Mouse (Mus musculus): ENCODE data around the gene Islr. TPM values are rescaled to one million over a fixed set of nuclear protein-coding genes. Genes with fewer than 3 reads are reported as not detected.
A peak's percentile ranks its signal among the peaks of the same experiment; 100 is the strongest.
"Not testable (repeated sequence)": the region's sequence is repeated elsewhere in the genome, so short reads cannot be mapped to it uniquely, and the experiment has no call there.

Gene Islr
- 10 to 100 TPM; 15.8 to 16.2 TPM for total RNA-seq (2021)
- long read RNA-seq, experiment 1, transcript Islr-201 (2 exons, 2,223 nt): minor isoform, 8 of 25 reads
- long read RNA-seq, experiment 1, transcript Islr-202 (2 exons, 2,076 nt): major isoform, 12 of 25 reads
- long read RNA-seq, experiment 1, partial matches to known transcripts: 0 of 25 reads
- long read RNA-seq, experiment 1, other reads (novel, unspliced or antisense): 5 of 25 reads
- long read RNA-seq, experiment 2, transcript Islr-202 (2 exons, 2,076 nt): major isoform, 27 of 44 reads
- long read RNA-seq, experiment 2, transcript Islr-201 (2 exons, 2,223 nt): minor isoform, 5 of 44 reads
- long read RNA-seq, experiment 2, partial matches to known transcripts: 0 of 44 reads
- long read RNA-seq, experiment 2, other reads (novel, unspliced or antisense): 12 of 44 reads

DNA sequence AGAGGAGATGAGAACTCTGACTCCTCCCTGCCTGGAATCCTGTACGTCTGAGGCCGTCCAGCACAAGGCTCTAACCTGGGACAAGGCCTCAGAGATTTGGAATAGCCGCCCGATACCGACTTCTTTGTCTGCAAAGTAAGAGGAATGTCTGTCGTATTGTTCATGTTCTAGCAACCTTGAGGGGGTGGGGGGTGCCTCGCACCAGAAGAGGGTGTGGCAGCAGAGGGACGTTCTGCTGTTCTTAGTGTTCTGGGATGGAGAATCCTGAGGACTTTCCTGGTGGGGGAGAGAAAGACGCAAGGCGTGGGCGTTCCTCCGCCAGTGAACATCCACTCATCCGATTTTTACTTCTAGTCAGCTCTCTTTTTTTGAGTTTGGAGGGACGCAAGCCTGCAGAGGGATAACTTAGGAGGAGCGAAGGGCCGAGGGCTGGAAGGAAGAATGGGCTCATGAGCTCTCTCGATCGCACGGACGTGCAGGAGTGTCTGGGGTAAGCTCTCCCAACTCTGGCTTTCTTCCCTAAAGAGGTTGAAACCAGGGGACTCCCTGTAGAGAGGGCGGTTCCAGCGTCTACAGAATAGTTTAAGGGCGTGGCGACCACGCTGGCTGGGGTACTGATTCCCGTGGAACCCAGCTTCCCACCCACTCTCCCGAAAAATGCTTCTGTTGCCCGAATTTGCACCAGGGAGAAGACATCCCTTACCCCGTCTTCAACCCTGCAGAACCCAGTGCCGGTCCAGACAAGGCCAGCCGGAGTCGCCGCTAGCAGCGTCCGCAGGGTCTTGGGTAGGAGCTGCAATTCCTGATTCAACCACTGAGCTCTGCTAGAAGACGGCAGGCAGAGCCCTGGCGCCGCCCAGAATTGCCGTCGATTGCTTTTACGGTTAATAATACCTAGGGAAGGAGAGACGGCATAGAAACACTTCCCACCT is at the start of gene Islr, which contains the start of gene Islr2:
Islr (minus strand) TSS at position 791 of the 932 bp plus-strand sequence.
Islr2 (minus strand) TSS at position 804 of the 932 bp plus-strand sequence.
- peak; percentile 63 to 64 for DNase-seq (ENCODE audit: low spot score in 2 of 2)

DNA sequence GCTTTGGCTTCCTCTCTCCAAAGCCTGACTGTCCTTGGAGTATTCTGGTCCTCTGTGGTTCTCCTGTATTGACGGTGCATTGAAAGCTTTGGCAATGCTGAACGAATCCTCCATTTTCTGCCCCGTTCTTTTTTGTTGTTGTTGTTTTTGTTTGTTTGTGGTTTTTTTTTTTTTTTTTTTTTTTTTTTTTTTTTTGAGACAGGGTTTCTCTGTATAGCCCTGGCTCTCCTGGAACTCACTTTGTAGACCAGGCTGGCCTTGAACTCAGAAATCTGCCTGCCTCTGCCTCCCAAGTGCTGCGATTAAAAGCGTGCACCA is 49.7 kb upstream of the Islr start:
- DNase-seq (ENCODE audit: low spot score in 2 of 2); intact Hi-C loops (cut with DNase I): not testable (repeated sequence)

More for the DNA sequence above, at the start of gene Islr, which contains the start of gene Islr2:
- intact Hi-C loops (cut with DNase I): loop anchor here (2.0 to 5.0 kb wide), 3 partner anchors 91 to 165 kb away; no protein-coding TSS in a partner anchor

DNA sequence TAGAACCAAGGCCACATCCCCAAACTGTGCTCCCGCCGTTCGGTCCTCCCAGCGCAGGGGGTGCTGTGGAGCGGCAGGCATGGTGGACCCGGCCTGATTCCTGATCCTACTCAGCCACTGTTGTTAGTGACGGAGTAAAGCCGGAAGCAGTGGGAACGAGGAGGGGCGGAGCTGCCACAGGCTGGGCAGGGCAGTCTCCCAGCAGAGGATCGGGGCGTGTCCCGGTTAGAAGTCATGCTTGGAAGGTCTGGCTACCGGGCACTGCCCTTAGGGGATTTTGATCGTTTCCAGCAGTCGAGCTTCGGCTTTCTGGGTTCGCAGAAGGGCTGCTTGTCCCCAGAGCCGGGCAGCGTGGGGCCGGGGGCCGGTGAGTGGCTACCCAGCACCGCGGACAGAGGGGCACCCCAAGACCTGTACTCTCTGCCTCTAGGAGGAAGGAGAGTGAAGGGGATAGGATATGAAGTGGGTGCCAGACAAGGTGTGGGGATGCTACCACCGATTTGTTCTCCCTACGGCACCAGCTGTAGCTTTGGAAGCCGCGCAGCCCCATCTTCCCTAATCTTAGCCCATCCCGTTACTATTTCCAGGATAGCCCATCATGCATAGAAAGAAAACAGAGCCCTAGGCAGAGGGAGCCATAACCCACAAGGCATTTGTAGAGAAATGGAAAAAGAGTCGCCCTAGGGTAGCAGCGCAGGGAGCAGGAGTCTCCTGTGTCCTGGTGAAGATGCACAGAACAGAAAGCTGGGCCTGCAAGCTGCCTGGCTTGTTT is 49.1 kb upstream of the Islr start, which contains the start of gene Stoml1:
Stoml1 (plus strand) TSS at position 132 of the 772 bp plus-strand sequence.
- DNase-seq (ENCODE audit: low spot score in 2 of 2): peak; percentile 93 to 94
- intact Hi-C loops (cut with DNase I): no loop called here

DNA sequence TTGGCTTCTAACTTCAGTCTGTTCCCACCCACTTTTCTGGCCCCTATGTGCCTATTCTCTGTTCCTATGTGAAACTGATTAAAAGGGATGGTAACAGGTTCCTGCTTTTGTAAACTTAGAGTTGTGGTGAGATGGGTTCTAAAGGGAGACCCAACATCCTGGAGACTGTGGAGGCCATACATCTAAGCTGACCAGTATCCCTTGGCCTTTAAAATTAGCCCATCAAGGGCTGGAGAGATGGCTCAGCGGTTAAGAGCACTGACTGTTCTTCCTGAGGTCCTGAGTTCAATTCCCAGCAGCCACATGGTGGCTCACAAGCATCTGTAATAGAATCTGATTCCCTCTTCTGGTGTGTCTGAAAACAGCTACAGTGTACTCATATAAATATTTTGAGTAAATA is 46.6 kb upstream of the Islr start:
- intact Hi-C loops (cut with DNase I): not testable (repeated sequence)

DNA sequence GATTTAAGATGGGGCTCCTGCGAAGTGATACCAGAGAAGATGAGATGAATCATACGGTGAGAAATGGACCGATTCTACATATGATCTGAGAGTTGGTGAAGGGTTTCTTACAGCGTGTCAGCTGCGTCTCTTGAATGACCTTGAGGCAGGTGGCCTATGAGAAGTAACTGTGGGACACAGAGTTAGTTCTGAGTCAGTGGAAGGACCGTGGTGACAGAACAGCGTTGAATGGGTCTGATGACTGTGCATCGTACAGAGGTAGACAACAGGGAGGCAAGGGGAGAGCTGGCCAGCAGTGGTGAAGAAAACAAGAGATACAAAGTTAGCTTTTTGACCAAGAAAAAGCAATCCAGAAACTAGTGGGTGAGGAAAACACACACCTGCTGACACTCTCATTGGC is 46.2 kb upstream of the Islr start:
- DNase-seq (ENCODE audit: low spot score in 2 of 2): no peak
- intact Hi-C loops (cut with DNase I): no loop called here

More for the DNA sequence above, 46.6 kb upstream of the Islr start:
- DNase-seq (ENCODE audit: low spot score in 2 of 2): not testable (repeated sequence)

DNA sequence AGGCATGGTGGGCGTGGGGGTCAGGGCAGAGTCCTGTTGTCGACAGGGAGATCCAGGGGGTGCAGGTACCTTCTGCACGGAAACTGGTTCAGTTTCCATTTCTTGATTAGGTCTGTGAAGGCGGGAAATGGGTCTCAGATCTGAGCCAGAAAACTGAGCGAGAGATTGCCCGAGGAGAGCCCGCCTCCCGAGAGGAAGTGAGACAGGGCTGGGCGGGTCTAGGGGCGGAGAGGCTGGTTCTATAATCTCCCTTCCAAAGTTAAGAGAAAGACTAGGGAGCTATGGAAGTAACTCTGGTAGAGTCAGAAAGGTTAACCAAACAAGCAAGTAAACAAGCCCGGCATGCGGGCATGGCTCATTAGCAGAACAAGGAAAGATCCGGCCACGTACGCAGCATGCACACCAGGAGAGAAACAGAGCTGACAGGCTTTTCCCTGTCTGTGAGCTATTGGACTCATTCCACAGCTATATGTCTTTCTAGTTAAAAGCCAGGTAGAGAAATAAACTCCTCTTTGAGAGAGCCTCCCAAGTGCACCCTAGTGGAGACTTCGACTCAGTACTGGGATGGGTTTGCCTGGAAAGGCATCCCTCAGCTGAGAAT is 45.6 kb upstream of the Islr start, which contains the start of gene Pml:
Pml (minus strand) TSS at position 195 of the 601 bp plus-strand sequence.
- intact Hi-C loops (cut with DNase I): no loop called here
- DNase-seq (ENCODE audit: low spot score in 2 of 2): peak; percentile 49 to 62

DNA sequence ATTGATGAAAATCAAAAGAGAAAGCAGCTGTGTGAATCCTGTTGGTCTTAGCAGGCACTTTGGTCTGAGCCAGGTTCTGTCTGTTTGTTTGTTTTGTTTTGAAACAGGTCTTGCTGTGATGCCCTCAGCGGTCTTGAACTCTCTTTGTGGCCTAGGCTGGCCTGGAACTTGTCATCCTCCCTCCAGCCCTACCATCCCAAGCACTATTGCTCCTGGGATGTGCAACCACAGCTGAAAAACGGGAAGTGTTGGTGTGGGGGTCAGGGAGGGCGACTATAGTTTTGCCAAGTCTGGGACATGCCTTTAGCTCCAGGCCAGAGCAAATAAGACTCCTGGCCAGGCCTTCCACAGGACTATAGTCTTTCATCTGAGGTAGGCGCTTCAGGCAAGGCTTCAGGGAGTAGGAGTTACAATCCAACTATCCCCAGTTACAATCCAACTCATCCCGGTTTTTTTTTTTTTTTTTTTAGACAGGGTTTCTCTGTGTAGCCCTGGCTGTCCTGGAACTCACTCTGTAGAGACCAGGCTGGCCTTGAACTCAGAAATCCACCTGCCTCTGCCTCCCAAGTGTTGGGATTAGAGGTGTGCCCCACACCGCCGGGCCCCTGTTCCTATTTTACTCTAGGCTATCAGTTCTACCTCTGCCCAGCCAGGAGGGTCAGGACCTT is 44.8 kb upstream of the Islr start:
- intact Hi-C loops (cut with DNase I): no loop called here
- DNase-seq (ENCODE audit: low spot score in 2 of 2): no peak

DNA sequence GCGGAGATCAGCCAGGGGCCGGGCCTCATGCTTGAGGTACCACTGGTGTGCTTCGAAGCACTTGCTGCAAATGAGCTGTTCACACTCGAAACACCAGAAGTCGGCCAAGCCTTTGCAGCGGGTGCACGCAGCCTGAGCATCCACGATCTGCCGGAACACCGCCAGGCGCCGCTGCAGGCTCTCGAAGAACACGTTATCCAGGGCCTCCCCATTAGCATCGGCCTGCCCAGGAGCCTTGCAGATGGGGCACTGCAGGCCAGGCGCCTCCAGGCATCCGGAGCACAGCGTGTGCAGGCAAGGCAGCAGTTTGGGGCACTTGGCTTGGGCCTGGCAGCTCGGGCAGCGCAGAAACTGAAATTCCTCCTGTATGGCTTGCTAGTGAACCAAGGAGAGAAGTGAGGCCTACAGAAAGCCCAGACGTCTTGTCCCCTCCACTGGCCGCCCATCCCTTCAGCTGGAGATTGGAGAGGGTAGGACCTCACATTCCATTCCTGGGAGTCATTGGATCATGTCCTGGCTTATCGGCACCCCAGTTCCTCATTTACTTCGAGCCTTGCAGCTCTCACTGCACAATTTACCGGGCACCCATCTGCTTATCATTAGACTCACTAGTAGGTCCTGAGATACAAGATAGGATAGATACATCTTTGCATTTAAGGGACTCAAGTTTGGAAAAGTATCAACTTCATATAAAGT is 43.1 kb upstream of the Islr start:
- intact Hi-C loops (cut with DNase I): no loop called here
- DNase-seq (ENCODE audit: low spot score in 2 of 2): peak; percentile 82 to 85

DNA sequence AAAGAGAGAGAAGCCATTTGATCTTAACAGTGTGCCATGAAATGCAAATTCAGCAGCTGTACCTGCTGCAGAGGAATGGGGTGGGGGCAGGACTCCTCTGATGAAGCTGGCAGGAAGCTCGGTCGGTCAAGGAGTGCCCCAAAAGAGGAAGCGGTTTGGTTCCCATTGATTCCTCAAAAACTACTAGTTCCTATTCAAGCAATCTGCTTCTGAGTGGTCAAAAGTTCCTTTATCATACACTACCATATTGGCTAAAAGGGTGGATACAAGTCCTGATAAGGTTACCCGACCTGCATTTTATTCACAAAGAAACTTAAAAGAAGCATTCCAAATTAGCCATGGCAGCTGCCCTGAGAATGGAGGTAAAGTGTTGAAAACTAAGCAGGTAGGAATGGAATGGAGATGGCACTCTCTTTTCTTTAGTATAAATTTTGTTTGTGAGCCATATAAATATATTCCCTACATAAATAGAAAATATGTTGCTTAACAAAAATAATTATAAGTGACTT is 42.0 kb upstream of the Islr start:
- DNase-seq (ENCODE audit: low spot score in 2 of 2): no peak
- intact Hi-C loops (cut with DNase I): no loop called here

DNA sequence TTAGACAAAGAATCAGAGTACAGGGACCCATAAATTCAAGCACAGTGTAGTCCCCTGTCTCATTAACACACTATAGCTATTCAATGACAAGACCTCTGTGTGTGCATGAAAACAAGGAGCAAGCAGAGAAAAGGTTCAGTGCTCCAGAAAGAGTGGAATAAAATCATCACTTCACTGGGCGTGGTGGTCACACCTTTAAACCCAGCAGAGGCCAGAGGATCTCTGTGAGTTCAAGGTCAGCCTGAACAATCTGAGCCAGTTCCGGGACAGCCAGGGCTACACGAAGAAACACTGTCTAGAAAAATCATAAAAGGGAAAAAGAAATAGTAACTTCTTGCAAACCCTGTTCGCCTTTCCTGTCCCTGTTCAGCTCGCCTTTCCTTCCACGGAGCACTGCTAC is 39.6 kb upstream of the Islr start:
- DNase-seq (ENCODE audit: low spot score in 2 of 2): no peak
- intact Hi-C loops (cut with DNase I): no loop called here

DNA sequence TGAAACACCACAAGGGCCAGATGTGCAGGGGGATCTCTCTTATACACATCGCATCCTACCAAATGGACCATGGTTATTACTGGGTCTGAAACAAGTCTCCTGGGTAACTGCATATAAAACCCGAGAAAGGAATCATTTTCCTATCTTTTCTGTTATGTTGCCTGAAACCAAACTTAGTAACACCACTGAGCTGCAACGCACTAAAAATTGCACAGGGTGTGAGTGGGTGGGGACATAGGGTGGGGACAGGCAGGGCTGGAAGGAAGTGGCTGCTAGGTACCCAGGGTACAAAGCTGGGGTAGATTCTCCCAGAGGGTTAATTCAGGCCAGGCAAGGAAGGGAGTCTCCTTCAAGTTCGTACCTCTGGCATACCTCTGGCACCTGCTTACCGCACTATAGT is 38.6 kb upstream of the Islr start:
- DNase-seq (ENCODE audit: low spot score in 2 of 2): peak in 1 of 2 experiments; percentile 49
- intact Hi-C loops (cut with DNase I): no loop called here

DNA sequence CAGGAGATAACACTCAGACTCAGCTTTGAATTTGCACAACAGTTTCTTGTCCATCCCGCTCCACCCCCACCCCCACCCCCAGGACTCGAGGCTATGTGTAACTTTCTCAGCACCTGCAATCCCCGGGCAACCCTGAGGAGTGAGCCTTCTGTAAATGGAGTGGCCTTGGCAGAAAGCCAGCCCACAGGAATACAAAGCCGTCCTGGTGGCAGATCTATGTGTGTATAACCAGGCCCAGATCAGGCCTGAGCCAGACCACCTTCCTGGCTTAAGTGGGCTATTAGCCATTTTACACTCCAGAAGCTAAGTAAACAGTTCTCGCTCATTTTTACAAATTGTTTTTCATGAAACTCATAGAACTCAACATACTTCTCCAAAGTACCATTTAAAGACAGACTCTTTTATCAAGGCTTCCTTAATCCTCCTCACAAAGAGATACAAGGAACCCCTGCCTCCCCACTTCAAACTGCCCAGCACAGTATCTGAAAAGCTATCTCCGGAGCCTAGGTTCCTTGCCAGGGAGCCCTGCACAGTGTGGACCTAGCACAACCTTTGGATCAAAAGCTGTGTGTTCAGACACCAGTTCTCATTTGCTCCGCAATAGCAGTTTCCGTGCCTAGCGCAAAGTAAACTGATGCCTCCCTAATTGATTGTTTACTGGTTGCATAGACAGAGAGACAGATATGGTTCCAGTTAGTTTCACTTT is 37.8 kb upstream of the Islr start:
- no peak for DNase-seq (ENCODE audit: low spot score in 2 of 2)
- intact Hi-C loops (cut with DNase I): no loop called here

DNA sequence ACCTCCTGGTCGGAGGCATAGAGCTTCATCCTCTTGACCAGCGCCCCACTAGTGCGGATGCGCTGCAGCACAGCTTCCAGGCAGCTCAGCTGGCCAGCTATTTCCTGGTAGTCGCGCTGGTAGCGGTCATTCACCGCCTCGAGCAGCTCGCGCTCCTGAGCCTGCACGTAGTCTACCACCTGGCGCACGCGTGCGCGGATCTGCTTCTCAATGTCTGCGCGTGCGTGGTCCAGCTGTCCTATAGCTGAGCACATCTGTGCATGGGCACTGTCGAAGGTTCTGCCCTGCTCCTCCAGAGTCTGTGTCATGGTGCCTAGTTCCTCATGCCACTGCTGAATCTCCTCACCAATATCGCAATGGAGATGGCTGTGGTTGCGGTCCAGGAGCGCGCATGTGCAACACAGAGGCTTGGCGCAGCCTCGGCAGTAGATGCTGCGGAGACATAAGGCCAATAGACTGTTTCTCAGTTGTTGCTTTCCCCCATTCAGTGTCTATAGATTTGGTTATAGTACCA is 30.5 kb upstream of the Islr start:
- intact Hi-C loops (cut with DNase I): no loop called here

DNA sequence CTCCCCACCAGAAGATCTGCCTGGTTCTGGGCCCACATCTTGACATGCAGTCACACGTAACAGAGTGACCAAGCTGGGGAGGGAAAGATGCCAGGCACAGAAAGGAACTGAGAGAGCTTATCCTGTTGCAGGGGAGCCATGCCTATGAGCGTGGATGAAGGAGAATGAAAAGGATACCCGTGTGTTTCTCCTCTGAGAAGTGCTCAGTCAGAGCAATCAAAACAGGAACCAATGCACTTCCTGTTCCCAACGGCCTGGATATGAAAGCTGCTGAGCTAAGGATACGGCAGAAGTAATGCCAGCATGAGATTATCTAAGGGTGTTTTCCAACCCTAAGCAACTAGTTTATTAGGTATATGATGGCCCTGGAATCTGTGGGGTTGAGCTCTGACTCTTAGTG is 28.3 kb upstream of the Islr start:
- no peak for DNase-seq (ENCODE audit: low spot score in 2 of 2)
- intact Hi-C loops (cut with DNase I): no loop called here

More for the DNA sequence above, 30.5 kb upstream of the Islr start:
- DNase-seq (ENCODE audit: low spot score in 2 of 2): no peak

DNA sequence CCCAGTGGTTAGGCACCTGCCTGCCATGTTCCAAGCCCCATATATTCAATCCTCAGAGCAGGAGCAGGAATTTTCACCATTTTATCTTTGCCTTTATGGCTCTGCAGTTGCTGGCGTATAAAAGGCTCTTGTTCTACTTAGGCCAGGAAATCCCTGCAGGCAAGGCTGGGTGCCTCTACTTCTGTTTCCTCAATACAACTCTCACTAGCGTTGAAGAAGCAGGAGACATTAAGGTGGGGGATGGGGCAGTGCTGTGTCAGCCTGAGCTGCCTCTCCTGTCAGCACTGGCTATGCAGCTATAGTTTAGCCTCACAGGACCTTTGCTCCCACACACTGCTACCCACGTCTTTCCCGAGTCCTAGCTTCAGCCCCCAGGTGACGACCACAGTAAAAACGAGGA is 27.6 kb upstream of the Islr start:
- no peak for DNase-seq (ENCODE audit: low spot score in 2 of 2)
- intact Hi-C loops (cut with DNase I): no loop called here

DNA sequence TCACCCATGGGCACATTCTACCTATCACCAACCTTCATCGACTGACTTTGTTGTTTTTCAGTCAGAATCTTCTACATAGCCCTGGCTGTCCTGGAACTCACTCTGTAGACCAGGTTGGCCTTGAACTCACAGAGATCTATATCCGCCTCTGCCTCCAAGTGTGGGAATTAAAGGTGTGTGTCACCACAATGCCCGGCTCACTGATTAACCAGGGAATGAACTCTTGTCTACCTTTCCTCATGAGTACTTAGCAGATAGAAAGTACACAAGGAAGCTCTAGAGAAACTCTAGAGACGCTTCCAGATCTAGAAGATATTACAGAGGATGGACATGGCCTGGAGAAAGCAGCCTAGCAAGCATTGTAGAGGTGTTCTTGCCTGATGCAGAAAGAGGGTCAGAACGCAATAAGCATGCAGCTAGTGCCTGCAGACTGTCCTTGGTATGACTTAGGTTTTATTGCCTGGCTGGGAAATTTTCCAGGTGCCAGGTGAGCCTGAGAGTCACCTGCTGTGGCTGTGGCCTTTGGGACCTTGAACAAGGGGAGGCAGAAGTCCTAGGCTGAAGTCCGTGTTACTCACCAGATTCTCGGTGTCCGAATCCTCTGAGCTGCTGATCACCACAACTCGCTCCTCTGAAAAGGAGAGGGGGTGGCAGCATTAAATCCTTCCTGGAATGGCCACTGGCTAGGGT is 24.8 kb upstream of the Islr start:
- intact Hi-C loops (cut with DNase I): no loop called here
- DNase-seq (ENCODE audit: low spot score in 2 of 2): no peak

Data from left cerebral cortex, postnatal 14 days (tissue).